Mouse (Mus musculus) liver, embryonic 14.5 days (tissue): Measurements from ENCODE around the gene H2-M10.4. TPM values are rescaled to one million over a fixed set of nuclear protein-coding genes. Genes with fewer than 3 reads are reported as not detected.
A peak's percentile ranks its signal among the peaks of the same experiment; 100 is the strongest.

Experiments used
- ATAC-seq: fragments of 200-750 bp; cut with Nextera tagmentation; 2 replicates; pipeline ENCODE4 v1.8.0; 2017; ENCODE audit warnings: moderate number of reproducible peaks, mild to moderate bottlenecking, moderate library complexity; ENCODE audit not compliant: insufficient read depth
- DNase-seq, 3 experiments: peaks; one replicate each; pipeline ENCODE4 v3.0.0-alpha.2; 2012 to 2013; ENCODE audit warnings: low read depth in 3 of 3, low spot score in 3 of 3
- H3K27ac ChIP-seq: fragments of 300-500 bp; sonication (generic); 2 replicates; pipeline ENCODE4 v1.5.1; 2014; ENCODE audit warnings: moderate library complexity, mild to moderate bottlenecking, control low read depth, inconsistent platforms
- H3K27me3 ChIP-seq: fragments of 300-500 bp; sonication (generic); 2 replicates; pipeline ENCODE4 v1.6.1; 2014; ENCODE audit warnings: mild to moderate bottlenecking, low read length, moderate library complexity; ENCODE audit not compliant: control insufficient read depth, insufficient read depth
- H3K36me3 ChIP-seq: fragments of 300-500 bp; sonication (generic); replicated peaks from 2 replicates; pipeline ENCODE4 v1.6.1; 2014; ENCODE audit warnings: low read depth; ENCODE audit not compliant: control insufficient read depth, insufficient read depth
- H3K4me1 ChIP-seq, 2 experiments: fragments of 200-500 bp in 1 of 2; fragments of 300-500 bp in 1 of 2; sonication (generic) in 1 of 2; replicated peaks; 2 replicates each; pipeline ENCODE4 v1.6.1; 2012 to 2014; ENCODE audit warnings: antibody characterized with exemption in 1 of 2, inconsistent platforms in 1 of 2, low read length in 1 of 2; ENCODE audit not compliant: control insufficient read depth in 2 of 2, insufficient read depth in 2 of 2
- H3K4me2 ChIP-seq: fragments of 300-500 bp; sonication (generic); 2 replicates; pipeline ENCODE4 v1.6.1; 2014; ENCODE audit warnings: low read depth, mild to moderate bottlenecking, control low read depth, moderate library complexity
- H3K4me3 ChIP-seq, 2 experiments: fragments of 200-500 bp in 1 of 2; fragments of 300-500 bp in 1 of 2; sonication (generic) in 1 of 2; 2 replicates each; pipeline ENCODE4 v1.5.1; 2012 to 2014; ENCODE audit warnings: low read depth in 2 of 2, low read length in 2 of 2, mild to moderate bottlenecking in 2 of 2, control low read depth in 1 of 2, inconsistent platforms in 1 of 2, moderate library complexity in 1 of 2; ENCODE audit not compliant: insufficient read depth in 1 of 2
- H3K9ac ChIP-seq: fragments of 300-500 bp; sonication (generic); replicated peaks from 2 replicates; pipeline ENCODE4 v1.6.1; 2014; ENCODE audit warnings: mild to moderate bottlenecking, control low read depth, moderate library complexity
- H3K9me3 ChIP-seq: fragments of 300-500 bp; sonication (generic); 2 replicates; pipeline ENCODE4 v1.6.1; 2016; ENCODE audit warnings: low read length, mixed read lengths; ENCODE audit not compliant: control insufficient read depth
- CTCF ChIP-seq: IDR thresholded peaks from 2 replicates; pipeline ENCODE4 v1.5.1; 2016; ENCODE audit warnings: antibody characterized with exemption, low read depth, control low read depth
- EP300 ChIP-seq: IDR thresholded peaks from 2 replicates; pipeline ENCODE4 v1.6.1; 2016; ENCODE audit warnings: antibody characterized with exemption, low read depth
- WGBS: fragments of 180-500 bp; shearing (Covaris S2); extraction: QIAGEN DNeasy Blood & Tissue Kit; methylation state at CpG from one replicate; pipeline ENCODE4 v1.1.7; 2014; ENCODE audit not compliant: insufficient replicate concordance; 5-methylcytosine and 5-hydroxymethylcytosine counted together
- polyA plus RNA-seq, 2 experiments: library from polyadenylated mRNA; depleted of rRNA in 1 of 2; stranded (reverse) in 1 of 2; unstranded in 1 of 2; fragments of >200 nt; fragmentation: Nextera tagmentation in 1 of 2; extraction: Ambion mirVana in 1 of 2; gene quantifications; 2 replicates each; pipeline versions ENCODE4 v1.2.1 to v1.2.3; 2012 to 2014

Gene H2-M10.4
- polyA plus RNA-seq, 2 experiments, result not detected

- Histone ChIP-seq H3K4me3 (no peak overlapping the region), H3K36me3 (no peaks in the 10 kb centered on the region), H3K9me3 (no peaks in the 10 kb centered on the region), H3K27me3 (no peaks in the 10 kb centered on the region), H3K9ac (no peak overlapping the region), H3K4me1 (no peaks in the 10 kb centered on the region), H3K4me2 (no peak overlapping the region), H3K27ac (no peak overlapping the region)
- 46% methylated on average over 3 of the region's 3 CpGs for WGBS
- TF ChIP-seq CTCF, result no peak
- TF ChIP-seq EP300, result no peak
- DNase-seq, result no peak
- no peak for ATAC-seq
Measured at GRCm38 (mm10) chr17:36483865-36484264, 21.7 kb upstream of the H2-M10.4 start.

GRCm38 (mm10) chr17:36456260-36456659, 5.9 kb downstream of the H2-M10.4 start:
- Histone ChIP-seq H3K27ac (no peak overlapping the region), H3K9ac (no peak overlapping the region), H3K4me1 (no peaks in the 10 kb centered on the region), H3K4me2 (no peak overlapping the region), H3K9me3 (no peaks in the 10 kb centered on the region), H3K36me3 (no peaks in the 10 kb centered on the region), H3K4me3 (no peak overlapping the region), H3K27me3 (no peaks in the 10 kb centered on the region)
- WGBS, result 28% methylated on average over 4 of the region's 4 CpGs
- ATAC-seq (no peak), DNase-seq (no peak)
- TF ChIP-seq EP300 (peak; percentile 34; the same call in 1 of the 2 replicates), CTCF (no peak)

- H3K9me3 ChIP-seq, result no peaks in the 10 kb centered on the region
- no peak for ATAC-seq
- WGBS, result 10% methylated on average over 2 of the region's 2 CpGs
- H3K4me2 ChIP-seq, result no peak overlapping the region
- no peak overlapping the region for H3K9ac ChIP-seq
- DNase-seq, result peak in 1 of 3 experiments; percentile 0
- no peaks in the 10 kb centered on the region for H3K4me1 ChIP-seq
- H3K4me3 ChIP-seq, result no peak overlapping the region
- H3K27me3 ChIP-seq, result no peaks in the 10 kb centered on the region
- TF ChIP-seq EP300, result no peak
- TF ChIP-seq CTCF, result no peak
- H3K27ac ChIP-seq, result no peak overlapping the region
- no peaks in the 10 kb centered on the region for H3K36me3 ChIP-seq
Measured at GRCm38 (mm10) chr17:36431411-36431810, 30.7 kb downstream of the H2-M10.4 start.

GRCm38 (mm10) chr17:36418091-36418754, 43.9 kb downstream of the H2-M10.4 start:
- no peak overlapping the region for H3K4me2 ChIP-seq
- ATAC-seq (no peak), DNase-seq (peak in 1 of 3 experiments; percentile 17)
- H3K27me3 ChIP-seq, result no peaks in the 10 kb centered on the region
- WGBS, result 14% methylated on average over 4 of the region's 4 CpGs
- no peaks in the 10 kb centered on the region for H3K9me3 ChIP-seq
- H3K9ac ChIP-seq, result no peak overlapping the region
- H3K4me1 ChIP-seq, result no peaks in the 10 kb centered on the region
- H3K4me3 ChIP-seq, result no peak overlapping the region
- TF ChIP-seq CTCF, result peak; percentile 62
- no peak for TF ChIP-seq EP300
- H3K27ac ChIP-seq, result no peak overlapping the region
- no peaks in the 10 kb centered on the region for H3K36me3 ChIP-seq

- Histone ChIP-seq H3K4me2 (no peak overlapping the region), H3K4me1 (no peaks in the 10 kb centered on the region), H3K36me3 (no peaks in the 10 kb centered on the region), H3K27me3 (no peaks in the 10 kb centered on the region), H3K9ac (no peak overlapping the region), H3K9me3 (no peaks in the 10 kb centered on the region), H3K27ac (no peak overlapping the region), H3K4me3 (no peak overlapping the region)
- 31% methylated on average over 2 of the region's 2 CpGs for WGBS
- no peak for ATAC-seq
- no peak for DNase-seq
- TF ChIP-seq CTCF, result no peak
- TF ChIP-seq EP300, result no peak
Measured at GRCm38 (mm10) chr17:36417416-36417815, 44.7 kb downstream of the H2-M10.4 start.
